Mouse (Mus musculus) gonadal fat pad, adult 2 months (tissue): ENCODE results near the gene Lmln. TPM values are rescaled to one million over a fixed set of nuclear protein-coding genes. Genes with fewer than 3 reads are reported as not detected.
"Not testable (repeated sequence)": the region's sequence is repeated elsewhere in the genome, so short reads cannot be mapped to it uniquely, and the experiment has no call there.

Experiments used
- DNase-seq: peaks from one replicate; pipeline ENCODE4 v3.0.0-alpha.2; 2012; ENCODE audit warnings: low read depth
- polyA plus RNA-seq: library from polyadenylated mRNA; depleted of rRNA; stranded (reverse); fragments of >200 nt; gene quantifications from 2 replicates; pipeline ENCODE4 v1.2.3, GENCODE M21; 2012

The Lmln gene
- polyA plus RNA-seq, 1 experiment, result 3.5 TPM

GRCm38 (mm10) chr16:33058033-33058432 is 4.3 kb upstream of the Lmln start:
- DNase-seq, result no peak

GRCm38 (mm10) chr16:33058656-33059055 is 3.7 kb upstream of the Lmln start:
- not testable (repeated sequence) for DNase-seq

- no peak for DNase-seq
These were observed 2.9 kb upstream of the Lmln start for GRCm38 (mm10) chr16:33059471-33059870.

- DNase-seq, result no peak
These were observed 1.4 kb upstream of the Lmln start for GRCm38 (mm10) chr16:33060926-33061325.

GRCm38 (mm10) chr16:33061400-33061799 is 921 bp upstream of the Lmln start:
- DNase-seq, result no peak

- no peak for DNase-seq
These were observed 386 bp downstream of the Lmln start for GRCm38 (mm10) chr16:33062682-33063131.

- no peak for DNase-seq
These were observed 946 bp downstream of the Lmln start for GRCm38 (mm10) chr16:33063267-33063666.

- DNase-seq, result no peak
These were observed 2.3 kb downstream of the Lmln start for GRCm38 (mm10) chr16:33064636-33065035.

- no peak for DNase-seq
These were observed 8.6 kb downstream of the Lmln start for GRCm38 (mm10) chr16:33070928-33071327.

GRCm38 (mm10) chr16:33072871-33073557 is 10.7 kb downstream of the Lmln start:
- DNase-seq, result no peak

GRCm38 (mm10) chr16:33074967-33075366 is 12.6 kb downstream of the Lmln start:
- no peak for DNase-seq

- DNase-seq, result no peak
These were observed 13.8 kb downstream of the Lmln start for GRCm38 (mm10) chr16:33076078-33076477.

GRCm38 (mm10) chr16:33077069-33077627 is 14.8 kb downstream of the Lmln start:
- no peak for DNase-seq

GRCm38 (mm10) chr16:33080063-33080462 is 17.7 kb downstream of the Lmln start:
- no peak for DNase-seq

- DNase-seq, result no peak
These were observed 20.6 kb downstream of the Lmln start for GRCm38 (mm10) chr16:33082951-33083350.

- no peak for DNase-seq
These were observed 21.7 kb downstream of the Lmln start for GRCm38 (mm10) chr16:33083996-33084395.

- DNase-seq, result no peak
These were observed 23.3 kb downstream of the Lmln start for GRCm38 (mm10) chr16:33085666-33086065.

GRCm38 (mm10) chr16:33113726-33114125 is 51.4 kb downstream of the Lmln start:
- DNase-seq, result no peak

GRCm38 (mm10) chr16:33123373-33123772 is 61.1 kb downstream of the Lmln start:
- DNase-seq, result no peak

- no peak for DNase-seq
These were observed 61.9 kb downstream of the Lmln start for GRCm38 (mm10) chr16:33123938-33124820.

- DNase-seq, result no peak
These were observed 64.7 kb downstream of the Lmln start for GRCm38 (mm10) chr16:33127052-33127451.

- DNase-seq, result peak; percentile 30
These were observed 68.4 kb downstream of the Lmln start for GRCm38 (mm10) chr16:33130731-33131130.

- no peak for DNase-seq
These were observed 70.9 kb downstream of the Lmln start for GRCm38 (mm10) chr16:33133186-33133585.
